In the genomic region with DNA sequence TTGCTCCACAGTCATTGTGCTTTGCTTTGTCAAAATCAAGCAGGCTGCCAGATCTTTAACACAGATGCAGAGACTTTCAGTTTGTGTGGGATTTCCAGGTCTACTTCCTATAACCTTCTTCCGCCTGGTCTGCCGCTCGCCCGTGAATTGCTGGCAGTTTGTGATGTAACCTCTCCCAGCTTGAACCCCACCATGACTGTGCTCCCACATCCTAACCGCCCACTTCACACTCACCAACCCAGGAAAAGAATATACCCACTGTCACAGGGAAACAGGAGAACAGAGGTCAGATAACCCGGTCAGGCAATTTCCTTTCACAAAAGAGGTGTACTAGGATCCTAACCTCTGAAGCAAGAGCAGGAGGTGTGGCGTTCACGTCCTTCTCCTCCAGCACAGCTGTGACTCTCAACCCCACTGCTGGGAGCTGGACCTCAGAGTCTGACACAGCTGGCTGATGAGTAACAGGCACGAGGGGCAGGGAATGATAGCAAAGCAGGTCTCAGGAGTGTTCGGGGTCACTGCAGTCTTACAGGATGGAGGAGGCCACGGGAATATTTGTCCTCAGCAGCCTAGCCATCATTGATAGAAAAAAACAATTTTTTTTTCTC, we compare ENCODE assay signal across 10 mouse cellular contexts.
A peak's percentile ranks its signal among the peaks of the same experiment; 100 is the strongest.
DNase-seq lines count a peak whose midpoint lies in the region; ATAC-seq and TF ChIP-seq lines count a peak whose summit lies in the region.
"Had no signal": no experiment of that assay in that cellular context is flagged by ENCODE, and none has a peak within 500 bp of the region (broad histone marks: within the 10 kb centered on the region; RNA-seq: fewer than 3 reads in every experiment).

No protein-coding gene starts in this region.

- peaks cover 11% of the 10 kb centered on the region; the same call in 1 of the 2 replicates for H3K4me1 ChIP-seq in heart, postnatal 0 days (ENCODE audit: control insufficient read depth, insufficient read depth)
- peaks cover 12% of the 10 kb centered on the region for H3K4me1 ChIP-seq in liver, postnatal 0 days (ENCODE audit: insufficient read depth)

- TF ChIP-seq CTCF in heart, postnatal 0 days (IDR thresholded peaks at IDR 0.05; ENCODE audit: low read depth): no peak
- TF ChIP-seq CTCF in liver, postnatal 0 days (IDR thresholded peaks at IDR 0.05; ENCODE audit: low read depth): no peak

- no peak overlapping the region for H3K9ac ChIP-seq in heart, postnatal 0 days (replicated peaks; ENCODE audit: low read depth, low read length)
- H3K9ac ChIP-seq in liver, postnatal 0 days (replicated peaks): no peak overlapping the region
- H3K9ac ChIP-seq: forebrain, embryonic 13.5 days had no signal

- H3K36me3 ChIP-seq in heart, postnatal 0 days (replicated peaks; ENCODE audit: control insufficient read depth, insufficient read depth, low read length): no peaks in the 10 kb centered on the region
- H3K36me3 ChIP-seq in liver, postnatal 0 days (replicated peaks; ENCODE audit: insufficient read depth, low read length): no peaks in the 10 kb centered on the region

- no peak for TF ChIP-seq EP300 in heart, postnatal 0 days (IDR thresholded peaks at IDR 0.05; ENCODE audit: low read depth)
- TF ChIP-seq EP300 in liver, postnatal 0 days (IDR thresholded peaks at IDR 0.05; ENCODE audit: low read depth): no peak

- H3K9me3 ChIP-seq in heart, postnatal 0 days (replicated peaks; ENCODE audit: control insufficient read depth, low read length): no peaks in the 10 kb centered on the region
- H3K9me3 ChIP-seq in liver, postnatal 0 days (ENCODE audit: low read length): no peaks in the 10 kb centered on the region
- H3K9me3 ChIP-seq: forebrain, embryonic 13.5 days had no signal

- ATAC-seq in heart, postnatal 0 days (ENCODE audit: insufficient read depth, low read depth): no peak
- peak; percentile 23; the same call in 1 of the 2 replicates for ATAC-seq in liver, postnatal 0 days
- ATAC-seq: forebrain, embryonic 13.5 days had no signal

- H3K27ac ChIP-seq in heart, postnatal 0 days (ENCODE audit: low read depth): no peak overlapping the region
- peak overlapping the region; percentile 81; the same call in 1 of the 2 replicates for H3K27ac ChIP-seq in liver, postnatal 0 days (ENCODE audit: low read depth)
- H3K27ac ChIP-seq: forebrain, embryonic 13.5 days had no signal

- H3K4me3 ChIP-seq in heart, postnatal 0 days (ENCODE audit: low read depth, low read length): no peak overlapping the region
- no peak overlapping the region for H3K4me3 ChIP-seq in liver, postnatal 0 days (ENCODE audit: low read depth, low read length)
- H3K4me3 ChIP-seq: forebrain, embryonic 13.5 days had no signal

- peak; percentile 31 for DNase-seq in adrenal gland, adult 2 months
- DNase-seq in adrenal gland, postnatal 10 days: no peak
- peak; percentile 26 for DNase-seq in embryo, embryonic 10.5 days (ENCODE audit: low spot score)
- DNase-seq in heart, postnatal 0 days (ENCODE audit: low spot score): peak; percentile 17
- DNase-seq in liver, postnatal 0 days: peak; percentile 23
- no peak for DNase-seq in cerebellum, adult 9-11 months
- DNase-seq in right cerebral cortex, postnatal 10 days (ENCODE audit: low spot score in 2 of 2): no peak
- no peak for DNase-seq in frontal cortex, postnatal 14 days (ENCODE audit: low spot score in 2 of 2)
- DNase-seq: adrenal gland, adult 8-10 months had no signal

- H3K4me2 ChIP-seq in heart, postnatal 0 days (ENCODE audit: low read depth, low read length): no peak overlapping the region
- H3K4me2 ChIP-seq in liver, postnatal 0 days (ENCODE audit: low read depth, low read length): 0 out of 2 replicates have a peak overlapping the region, but pooled peaks have one; percentile 4
- H3K4me2 ChIP-seq: forebrain, embryonic 13.5 days had no signal

- H3K27me3 ChIP-seq in heart, postnatal 0 days (ENCODE audit: control insufficient read depth, insufficient read depth, low read length): no peaks in the 10 kb centered on the region
- no peaks in the 10 kb centered on the region for H3K27me3 ChIP-seq in liver, postnatal 0 days (ENCODE audit: insufficient read depth, low read length)
- H3K27me3 ChIP-seq: forebrain, embryonic 13.5 days had no signal

- WGBS in heart, postnatal 0 days: 28% methylated on average over 11 of the region's 11 CpGs
- 28% methylated on average over 11 of the region's 11 CpGs for WGBS in liver, postnatal 0 days (ENCODE audit: insufficient replicate concordance)

Comparison
In these comparisons a context has a peak if more than half of its experiments do, and no peak if none do; other contexts are left out.
1. DNase-seq: peak in adrenal gland, adult 2 months (single experiment), embryo, embryonic 10.5 days (single experiment), heart, postnatal 0 days (single experiment) and liver, postnatal 0 days (single experiment); none in adrenal gland, postnatal 10 days (single experiment), cerebellum, adult 9-11 months (single experiment), right cerebral cortex, postnatal 10 days (0 of 2) and frontal cortex, postnatal 14 days (0 of 2).